Mouse (Mus musculus) hindbrain, postnatal 0 days (tissue): ENCODE measurements at regions not wholly inside any gene's neighbourhood (a gene's known extent, or its start where the extent isn't known, plus 50 kb on each side); places are given as distances from the start of the nearest gene placed in this dataset.
A peak's percentile ranks its signal among the peaks of the same experiment; 100 is the strongest.

Experiments
- ATAC-seq: fragments of 200-750 bp; cut with Nextera tagmentation; 2 replicates; pipeline ENCODE4 v1.8.0; 2017; ENCODE audit warnings: mild to moderate bottlenecking, moderate TSS enrichment, moderate library complexity
- DNase-seq: peaks from one replicate; pipeline ENCODE4 v3.0.0-alpha.2; 2015; ENCODE audit warnings: low spot score
- H3K27ac ChIP-seq: fragments of 300-500 bp; sonication (generic); 2 replicates; pipeline ENCODE4 v1.5.1; 2014; ENCODE audit warnings: mild to moderate bottlenecking
- H3K27me3 ChIP-seq: fragments of 300-500 bp; sonication (generic); 2 replicates; pipeline ENCODE4 v1.6.1; 2014; ENCODE audit warnings: low read length, mixed read lengths; ENCODE audit not compliant: insufficient read depth
- H3K36me3 ChIP-seq: fragments of 300-500 bp; sonication (generic); 2 replicates; pipeline ENCODE4 v1.6.1; 2014; ENCODE audit warnings: low read length, mixed read lengths; ENCODE audit not compliant: insufficient read depth
- H3K4me1 ChIP-seq: fragments of 300-500 bp; sonication (generic); 2 replicates; pipeline ENCODE4 v1.6.1; 2014; ENCODE audit warnings: antibody characterized with exemption, low read length, mixed read lengths; ENCODE audit not compliant: insufficient read depth
- H3K4me2 ChIP-seq: fragments of 300-500 bp; sonication (generic); 2 replicates; pipeline ENCODE4 v1.6.1; 2014; ENCODE audit warnings: low read depth, mild to moderate bottlenecking, low read length, moderate library complexity, mixed read lengths
- H3K4me3 ChIP-seq: fragments of 300-500 bp; sonication (generic); 2 replicates; pipeline ENCODE4 v1.5.1; 2014; ENCODE audit warnings: low read length
- H3K9ac ChIP-seq: fragments of 300-500 bp; sonication (generic); replicated peaks from 2 replicates; pipeline ENCODE4 v1.6.1; 2014; ENCODE audit warnings: mild to moderate bottlenecking, low read length, moderate library complexity, mixed read lengths
- H3K9me3 ChIP-seq: fragments of 300-500 bp; sonication (generic); 2 replicates; pipeline ENCODE4 v1.6.1; 2016; ENCODE audit warnings: low read length, mixed read lengths
- CTCF ChIP-seq: IDR thresholded peaks from 2 replicates; pipeline ENCODE4 v1.5.1; 2016; ENCODE audit warnings: antibody characterized with exemption, control low read depth, low read depth
- WGBS: fragments of 180-500 bp; shearing (Covaris S2); extraction: QIAGEN DNeasy Blood & Tissue Kit; methylation state at CpG from one replicate; pipeline ENCODE4 v1.1.7; 2014; 5-methylcytosine and 5-hydroxymethylcytosine counted together

DNA sequence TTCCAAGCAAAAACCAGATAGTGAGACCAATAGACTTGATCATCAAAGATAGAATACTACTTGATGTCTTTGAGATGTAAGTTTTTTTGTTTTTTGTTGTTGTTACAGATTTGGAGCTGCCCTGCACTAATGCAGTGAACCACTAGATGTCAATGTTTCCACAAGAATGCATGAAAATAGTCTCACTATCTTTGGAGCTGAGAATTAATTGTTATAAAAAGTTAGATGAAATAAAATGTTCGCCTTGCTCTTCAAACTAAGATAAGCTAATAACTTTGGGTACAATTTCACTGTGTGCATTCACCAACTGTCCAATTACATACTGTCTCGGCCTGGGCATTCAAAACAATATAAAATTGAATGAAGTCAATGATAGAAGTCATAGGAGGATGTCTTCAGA, 223.2 kb upstream of the Agtr1b start:
- peak; percentile 78 for DNase-seq
- H3K4me3 ChIP-seq: no peak overlapping the region
- H3K9ac ChIP-seq: no peak overlapping the region
- no peaks in the 10 kb centered on the region for H3K27me3 ChIP-seq
- H3K36me3 ChIP-seq: no peaks in the 10 kb centered on the region
- no peak for ATAC-seq
- H3K9me3 ChIP-seq: no peaks in the 10 kb centered on the region
- H3K4me1 ChIP-seq: no peaks in the 10 kb centered on the region
- WGBS: 31% methylated on average over 2 of the region's 2 CpGs
- H3K4me2 ChIP-seq: no peak overlapping the region
- TF ChIP-seq CTCF: peak; percentile 91
- H3K27ac ChIP-seq: no peak overlapping the region

DNA sequence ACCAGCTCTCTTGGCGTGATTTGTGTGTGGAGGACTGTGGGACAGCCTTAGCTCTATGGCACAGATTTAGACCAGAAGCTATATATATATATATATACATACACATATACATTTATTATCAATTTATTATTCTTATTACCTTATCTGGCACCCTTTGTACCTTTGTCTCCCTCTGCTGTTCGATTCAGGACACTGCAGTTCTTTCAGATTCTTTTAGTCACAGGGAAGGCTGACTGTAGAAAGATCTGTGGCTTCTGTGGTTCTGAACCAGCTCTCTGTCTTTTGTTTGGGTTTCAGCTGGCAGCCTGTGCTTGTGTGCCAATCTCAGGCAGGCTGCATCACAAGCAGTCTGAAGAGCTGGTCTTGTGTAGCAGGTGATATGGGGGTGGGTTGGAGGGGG, 184.6 kb upstream of the Agtr1b start:
- Histone ChIP-seq H3K4me1 (no peaks in the 10 kb centered on the region), H3K9me3 (no peaks in the 10 kb centered on the region), H3K4me2 (no peak overlapping the region), H3K27me3 (no peaks in the 10 kb centered on the region), H3K36me3 (no peaks in the 10 kb centered on the region), H3K4me3 (no peak overlapping the region), H3K9ac (no peak overlapping the region), H3K27ac (no peak overlapping the region)
- 46% methylated on average over 2 of the region's 2 CpGs for WGBS
- ATAC-seq (no peak), DNase-seq (no peak)
- TF ChIP-seq CTCF: peak; percentile 48

DNA sequence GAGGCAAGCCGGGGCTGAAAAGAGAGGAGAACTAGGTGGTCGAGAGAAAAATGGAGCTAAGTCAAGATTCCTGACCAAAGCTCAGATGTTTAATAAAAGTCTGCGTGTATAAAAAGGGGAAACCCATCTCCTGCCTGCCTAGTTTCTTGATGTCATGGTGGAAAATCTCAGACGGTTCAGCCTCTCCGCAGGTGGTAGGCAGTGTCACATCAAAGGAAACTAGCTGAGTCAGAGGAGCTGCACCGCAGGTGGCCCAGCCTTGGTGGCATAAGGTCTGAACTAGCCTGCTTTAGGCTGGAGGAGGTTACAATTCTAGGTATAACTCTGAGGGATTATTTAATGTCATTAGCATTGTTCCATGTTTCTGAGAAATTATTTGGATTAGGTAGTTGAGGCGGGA, 177.0 kb upstream of the Agtr1b start:
- DNase-seq: no peak
- Histone ChIP-seq H3K4me1 (no peaks in the 10 kb centered on the region), H3K4me2 (no peak overlapping the region), H3K9ac (no peak overlapping the region), H3K9me3 (no peaks in the 10 kb centered on the region), H3K27ac (no peak overlapping the region), H3K4me3 (no peak overlapping the region), H3K36me3 (no peaks in the 10 kb centered on the region), H3K27me3 (no peaks in the 10 kb centered on the region)
- TF ChIP-seq CTCF: no peak
- WGBS: 62% methylated on average over 7 of the region's 7 CpGs
- no peak for ATAC-seq

DNA sequence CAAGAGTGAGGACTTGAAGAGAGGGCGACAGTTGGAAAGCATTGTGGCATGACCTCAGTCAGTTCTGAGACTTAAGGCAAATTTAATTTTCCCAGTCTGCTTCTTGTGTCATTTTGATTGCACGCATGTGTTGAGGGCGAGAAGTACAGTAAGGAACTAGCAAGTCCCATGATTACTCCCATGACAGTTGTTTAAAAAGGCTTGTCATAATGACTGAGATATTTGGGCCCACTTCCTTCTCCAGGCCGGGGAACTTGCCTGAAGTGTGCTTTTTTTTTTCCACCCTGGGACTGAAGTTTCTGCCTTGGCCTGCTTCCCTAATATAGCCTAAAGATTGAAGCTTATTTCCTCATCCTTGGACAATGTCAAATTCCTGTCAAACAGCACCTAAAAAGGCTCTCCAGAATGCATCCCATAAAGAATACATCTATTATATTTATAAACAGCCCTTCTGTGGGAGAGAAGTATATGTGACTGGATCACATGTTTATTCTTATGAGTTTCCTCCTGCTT, 171.6 kb upstream of the Agtr1b start:
- Histone ChIP-seq H3K27me3 (no peaks in the 10 kb centered on the region), H3K36me3 (no peaks in the 10 kb centered on the region), H3K9ac (no peak overlapping the region), H3K9me3 (peaks cover 3% of the 10 kb centered on the region; the same call in 1 of the 2 replicates), H3K4me3 (no peak overlapping the region), H3K4me1 (no peaks in the 10 kb centered on the region), H3K27ac (no peak overlapping the region), H3K4me2 (no peak overlapping the region)
- TF ChIP-seq CTCF: no peak
- DNase-seq (no peak), ATAC-seq (no peak)
- WGBS: 75% methylated on average over 4 of the region's 4 CpGs

DNA sequence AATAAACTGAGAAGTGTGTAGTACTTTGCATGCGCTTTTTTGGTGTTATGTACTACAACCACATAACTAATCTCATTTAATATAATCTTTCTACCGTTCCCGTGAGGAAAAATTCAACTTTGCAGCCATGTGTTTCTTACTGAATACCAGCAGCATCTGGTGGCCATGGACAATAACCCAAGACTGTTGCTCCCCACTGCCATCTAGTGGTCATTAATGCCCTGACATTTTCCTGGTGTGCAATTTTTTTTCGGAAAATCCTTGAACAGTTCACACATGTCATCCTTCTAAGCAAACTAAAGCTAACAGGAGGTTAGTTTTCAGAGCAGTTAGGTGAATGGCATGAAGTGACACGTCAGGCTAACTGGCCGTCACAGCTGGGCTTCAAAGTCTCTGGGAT, 153.8 kb upstream of the Agtr1b start:
- DNase-seq (peak; percentile 78), ATAC-seq (peak; percentile 63; the same call in 1 of the 2 replicates)
- WGBS: 52% methylated on average over 6 of the region's 6 CpGs
- Histone ChIP-seq H3K9me3 (no peaks in the 10 kb centered on the region), H3K27ac (no peak overlapping the region), H3K36me3 (no peaks in the 10 kb centered on the region), H3K4me2 (no peak overlapping the region), H3K4me1 (no peaks in the 10 kb centered on the region), H3K9ac (no peak overlapping the region), H3K27me3 (no peaks in the 10 kb centered on the region), H3K4me3 (no peak overlapping the region)
- peak; percentile 88 for TF ChIP-seq CTCF

DNA sequence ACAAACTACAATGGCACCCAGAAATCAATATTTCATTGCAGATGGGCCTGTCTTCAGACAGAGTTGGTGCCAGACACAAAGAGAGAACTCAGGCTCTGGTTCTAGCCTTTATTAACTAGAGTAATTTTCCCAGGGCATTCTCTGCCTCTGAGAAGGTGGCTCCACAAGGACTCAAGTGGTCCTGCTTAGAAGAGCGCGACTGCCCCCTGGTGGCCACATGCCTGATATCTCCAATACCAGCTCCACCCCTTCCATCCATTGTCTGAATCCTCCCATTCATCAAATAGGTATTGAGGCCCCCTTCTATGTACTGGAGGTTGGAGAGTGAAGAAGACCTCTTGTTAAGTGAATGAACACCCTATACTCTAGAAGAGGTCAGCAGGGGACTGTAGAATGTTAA, 142.2 kb upstream of the Agtr1b start:
- no peaks in the 10 kb centered on the region for H3K36me3 ChIP-seq
- H3K9ac ChIP-seq: no peak overlapping the region
- H3K27me3 ChIP-seq: no peaks in the 10 kb centered on the region
- peak; percentile 82 for DNase-seq
- no peaks in the 10 kb centered on the region for H3K4me1 ChIP-seq
- WGBS: 3% methylated on average over 2 of the region's 2 CpGs
- no peak overlapping the region for H3K27ac ChIP-seq
- peak; percentile 78 for ATAC-seq
- H3K9me3 ChIP-seq: no peaks in the 10 kb centered on the region
- H3K4me3 ChIP-seq: no peak overlapping the region
- TF ChIP-seq CTCF: peak; percentile 75
- H3K4me2 ChIP-seq: no peak overlapping the region

DNA sequence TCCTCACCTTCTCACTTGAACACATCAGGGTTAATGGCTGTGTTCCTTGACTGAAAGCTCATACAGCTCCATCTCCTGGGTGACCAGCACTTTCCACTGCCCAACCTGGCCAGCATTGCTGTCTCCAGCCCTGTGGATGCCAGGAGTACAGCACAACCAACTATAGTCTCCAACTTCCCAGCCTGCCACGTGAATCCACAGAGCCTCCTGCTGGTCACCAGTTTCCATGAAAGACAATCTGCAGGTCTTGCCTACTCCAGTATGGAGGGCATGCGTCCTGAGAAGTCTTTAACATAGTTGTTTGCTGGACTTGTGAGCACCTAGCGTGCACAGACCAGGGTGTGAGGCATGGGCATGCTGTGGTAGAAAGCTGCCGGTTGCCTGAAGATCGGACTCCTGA, 138.6 kb upstream of the Agtr1b start:
- DNase-seq (no peak), ATAC-seq (no peak)
- Histone ChIP-seq H3K9me3 (no peaks in the 10 kb centered on the region), H3K9ac (no peak overlapping the region), H3K4me3 (no peak overlapping the region), H3K27me3 (no peaks in the 10 kb centered on the region), H3K4me1 (no peaks in the 10 kb centered on the region), H3K4me2 (no peak overlapping the region), H3K27ac (no peak overlapping the region), H3K36me3 (no peaks in the 10 kb centered on the region)
- no peak for TF ChIP-seq CTCF
- 91% methylated on average over 5 of the region's 5 CpGs for WGBS
